Mouse (Mus musculus): ENCODE measurements around the gene Whrn. TPM values are rescaled to one million over a fixed set of nuclear protein-coding genes. Genes with fewer than 3 reads are reported as not detected.

The Whrn gene
- total RNA-seq, 2 experiments from 2014 or later: 1.7 to 2.0 TPM

GRCm38 (mm10) chr4:63459141-63459789, 36.5 kb downstream of the Whrn start:
- intact Hi-C loops (cut with DNase I; ENCODE audit: low total_unique reads): no loop called here
- no peak for DNase-seq

GRCm38 (mm10) chr4:63456547-63456946, 39.2 kb downstream of the Whrn start:
- intact Hi-C loops (cut with DNase I; ENCODE audit: low total_unique reads): no loop called here
- no peak for DNase-seq

- DNase-seq: no peak
- intact Hi-C loops (cut with DNase I; ENCODE audit: low total_unique reads): no loop called here
These were observed 41.8 kb downstream of the Whrn start for GRCm38 (mm10) chr4:63453939-63454513.

GRCm38 (mm10) chr4:63452555-63452954, 43.2 kb downstream of the Whrn start:
- intact Hi-C loops (cut with DNase I; ENCODE audit: low total_unique reads): no loop called here
- DNase-seq: no peak

GRCm38 (mm10) chr4:63450551-63450950, 45.2 kb downstream of the Whrn start:
- no peak for DNase-seq
- intact Hi-C loops (cut with DNase I; ENCODE audit: low total_unique reads): no loop called here

GRCm38 (mm10) chr4:63444362-63445066, 51.3 kb downstream of the Whrn start:
- intact Hi-C loops (cut with DNase I; ENCODE audit: low total_unique reads): no loop called here
- DNase-seq: no peak

GRCm38 (mm10) chr4:63443101-63443500, 52.7 kb downstream of the Whrn start:
- intact Hi-C loops (cut with DNase I; ENCODE audit: low total_unique reads): no loop called here
- DNase-seq: no peak

GRCm38 (mm10) chr4:63441616-63442015, 54.2 kb downstream of the Whrn start:
- DNase-seq: no peak
- intact Hi-C loops (cut with DNase I; ENCODE audit: low total_unique reads): no loop called here

- intact Hi-C loops (cut with DNase I; ENCODE audit: low total_unique reads): no loop called here
These were observed 55.5 kb downstream of the Whrn start for GRCm38 (mm10) chr4:63440262-63440661.

GRCm38 (mm10) chr4:63437968-63438367, 57.8 kb downstream of the Whrn start:
- intact Hi-C loops (cut with DNase I; ENCODE audit: low total_unique reads): no loop called here
- no peak for DNase-seq

More at GRCm38 (mm10) chr4:63440262-63440661, 55.5 kb downstream of the Whrn start:
- no peak for DNase-seq

- intact Hi-C loops (cut with DNase I; ENCODE audit: low total_unique reads): no loop called here
These were observed 58.5 kb downstream of the Whrn start for GRCm38 (mm10) chr4:63437119-63437815.

GRCm38 (mm10) chr4:63435402-63435801, 60.4 kb downstream of the Whrn start:
- intact Hi-C loops (cut with DNase I; ENCODE audit: low total_unique reads): no loop called here
- no peak for DNase-seq

More at GRCm38 (mm10) chr4:63437119-63437815, 58.5 kb downstream of the Whrn start:
- no peak for DNase-seq

GRCm38 (mm10) chr4:63431098-63431497, 64.7 kb downstream of the Whrn start:
- intact Hi-C loops (cut with DNase I; ENCODE audit: low total_unique reads): no loop called here
- DNase-seq: no peak

GRCm38 (mm10) chr4:63430357-63430756, 65.4 kb downstream of the Whrn start:
- DNase-seq: no peak
- intact Hi-C loops (cut with DNase I; ENCODE audit: low total_unique reads): no loop called here

- DNase-seq: no peak
- intact Hi-C loops (cut with DNase I; ENCODE audit: low total_unique reads): no loop called here
These were observed 69.5 kb downstream of the Whrn start for GRCm38 (mm10) chr4:63426308-63426707.

GRCm38 (mm10) chr4:63423811-63424210, 72.0 kb downstream of the Whrn start:
- intact Hi-C loops (cut with DNase I; ENCODE audit: low total_unique reads): no loop called here
- no peak for DNase-seq

GRCm38 (mm10) chr4:63423231-63423630, 72.6 kb downstream of the Whrn start:
- no peak for DNase-seq
- intact Hi-C loops (cut with DNase I; ENCODE audit: low total_unique reads): no loop called here

- DNase-seq: no peak
These were observed 75.5 kb downstream of the Whrn start for GRCm38 (mm10) chr4:63420143-63420920.

GRCm38 (mm10) chr4:63418270-63418669, 77.5 kb downstream of the Whrn start:
- no peak for DNase-seq
- intact Hi-C loops (cut with DNase I; ENCODE audit: low total_unique reads): loop anchor here (5.0 kb wide), 2 partner anchors 424 to 529 kb away; no protein-coding TSS in a partner anchor

More at GRCm38 (mm10) chr4:63420143-63420920, 75.5 kb downstream of the Whrn start:
- intact Hi-C loops (cut with DNase I; ENCODE audit: low total_unique reads): no loop called here

Data from gastrocnemius, postnatal 14 days (tissue).